Mouse (Mus musculus) midbrain, embryonic 14.5 days (tissue): ENCODE results near the gene Krt13. TPM values are rescaled to one million over a fixed set of nuclear protein-coding genes. Genes with fewer than 3 reads are reported as not detected.

ENCODE experiments used
- ATAC-seq: fragments of 200-750 bp; cut with Nextera tagmentation; 2 replicates; pipeline ENCODE4 v1.8.0; 2017; ENCODE audit warnings: moderate number of reproducible peaks, moderate library complexity; ENCODE audit not compliant: low FRiP score, low TSS enrichment
- DNase-seq: peaks from one replicate; pipeline ENCODE4 v3.0.0-alpha.2; 2015
- H3K27ac ChIP-seq: fragments of 300-500 bp; sonication (generic); replicated peaks from 2 replicates; pipeline ENCODE4 v1.5.1; 2014; ENCODE audit warnings: mild to moderate bottlenecking, low read depth, low read length, moderate library complexity
- H3K27me3 ChIP-seq: fragments of 300-500 bp; sonication (generic); 2 replicates; pipeline ENCODE4 v1.6.1; 2014; ENCODE audit warnings: low read length, control low read depth, mixed read lengths; ENCODE audit not compliant: control insufficient read depth, insufficient read depth
- H3K36me3 ChIP-seq: fragments of 300-500 bp; sonication (generic); 2 replicates; pipeline ENCODE4 v1.6.1; 2014; ENCODE audit warnings: low read length, control low read depth; ENCODE audit not compliant: control insufficient read depth, insufficient read depth
- H3K4me1 ChIP-seq: fragments of 300-500 bp; sonication (generic); 2 replicates; pipeline ENCODE4 v1.6.1; 2014; ENCODE audit warnings: mild to moderate bottlenecking, antibody characterized with exemption, low read length, control low read depth; ENCODE audit not compliant: control insufficient read depth, insufficient read depth
- H3K4me2 ChIP-seq: fragments of 300-500 bp; sonication (generic); 2 replicates; pipeline ENCODE4 v1.6.1; 2014; ENCODE audit warnings: mild to moderate bottlenecking, low read length, moderate library complexity
- H3K4me3 ChIP-seq: fragments of 300-500 bp; sonication (generic); replicated peaks from 2 replicates; pipeline ENCODE4 v1.5.1; 2014; ENCODE audit warnings: low read depth, low read length
- H3K9ac ChIP-seq: fragments of 300-500 bp; sonication (generic); replicated peaks from 2 replicates; pipeline ENCODE4 v1.6.1; 2014; ENCODE audit warnings: mild to moderate bottlenecking, low read length, moderate library complexity
- H3K9me3 ChIP-seq: fragments of 300-500 bp; sonication (generic); 2 replicates; pipeline ENCODE4 v1.6.1; 2016; ENCODE audit warnings: low read length, control low read depth, mixed read lengths; ENCODE audit not compliant: control insufficient read depth
- WGBS: fragments of 180-500 bp; shearing (Covaris S2); extraction: QIAGEN DNeasy Blood & Tissue Kit; methylation state at CpG from one replicate; pipeline ENCODE4 v1.1.7; 2014; 5-methylcytosine and 5-hydroxymethylcytosine counted together
- polyA plus RNA-seq: library from polyadenylated mRNA; unstranded; fragments of >200 nt; fragmentation: Nextera tagmentation; extraction: Ambion mirVana; gene quantifications from 2 replicates; pipeline ENCODE4 v1.2.1, GENCODE M21; 2014

Gene Krt13
- polyA plus RNA-seq, 1 experiment from 2014 or later, result not detected

- 73% methylated on average over 9 of the region's 9 CpGs for WGBS
- no peak overlapping the region for H3K9ac ChIP-seq
- H3K27ac ChIP-seq, result no peak overlapping the region
- no peaks in the 10 kb centered on the region for H3K4me1 ChIP-seq
- DNase-seq (no peak), ATAC-seq (no peak)
- H3K27me3 ChIP-seq, result no peaks in the 10 kb centered on the region
- no peak overlapping the region for H3K4me2 ChIP-seq
- H3K9me3 ChIP-seq, result no peaks in the 10 kb centered on the region
- H3K36me3 ChIP-seq, result no peaks in the 10 kb centered on the region
- no peak overlapping the region for H3K4me3 ChIP-seq
These were observed 23.5 kb downstream of the Krt13 start for GRCm38 (mm10) chr11:100097819-100098218.

- Histone ChIP-seq H3K27me3 (no peaks in the 10 kb centered on the region), H3K4me2 (no peak within 1 kb of the TSS), H3K27ac (no peak within 1 kb of the TSS), H3K36me3 (no peaks in the 10 kb centered on the region), H3K4me1 (no peaks in the 10 kb centered on the region), H3K4me3 (no peak within 1 kb of the TSS), H3K9ac (no peak within 1 kb of the TSS), H3K9me3 (no peaks in the 10 kb centered on the region)
- ATAC-seq (no peak), DNase-seq (no peak)
- 92% methylated on average over 9 of the region's 9 CpGs for WGBS
These were observed 25.2 kb downstream of the Krt13 start, which contains the start of gene Krt35 for GRCm38 (mm10) chr11:100096141-100096540. TSS of gene Krt35 (minus strand) at chr11:100096241.

- no peaks in the 10 kb centered on the region for H3K27me3 ChIP-seq
- ATAC-seq (no peak), DNase-seq (no peak)
- no peak overlapping the region for H3K9ac ChIP-seq
- no peak overlapping the region for H3K4me2 ChIP-seq
- no peaks in the 10 kb centered on the region for H3K36me3 ChIP-seq
- H3K4me3 ChIP-seq, result no peak overlapping the region
- WGBS, result 68% methylated on average over 7 of the region's 7 CpGs
- H3K27ac ChIP-seq, result no peak overlapping the region
- H3K4me1 ChIP-seq, result no peaks in the 10 kb centered on the region
- H3K9me3 ChIP-seq, result no peaks in the 10 kb centered on the region
These were observed 32.9 kb downstream of the Krt13 start for GRCm38 (mm10) chr11:100088378-100089025.

- ATAC-seq (no peak), DNase-seq (no peak)
- no peaks in the 10 kb centered on the region for H3K4me1 ChIP-seq
- H3K36me3 ChIP-seq, result no peaks in the 10 kb centered on the region
- 96% methylated on average over 10 of the region's 10 CpGs for WGBS
- no peaks in the 10 kb centered on the region for H3K27me3 ChIP-seq
- no peak within 1 kb of the TSS for H3K4me3 ChIP-seq
- H3K9me3 ChIP-seq, result no peaks in the 10 kb centered on the region
- H3K9ac ChIP-seq, result no peak within 1 kb of the TSS
- H3K4me2 ChIP-seq, result no peak within 1 kb of the TSS
- H3K27ac ChIP-seq, result no peak within 1 kb of the TSS
These were observed 33.5 kb downstream of the Krt13 start, which contains the start of gene Krt32 for GRCm38 (mm10) chr11:100087861-100088260. TSS of gene Krt32 (minus strand) at chr11:100088226.

- Histone ChIP-seq H3K27ac (no peak overlapping the region), H3K4me2 (no peak overlapping the region), H3K9ac (no peak overlapping the region), H3K27me3 (no peaks in the 10 kb centered on the region), H3K36me3 (no peaks in the 10 kb centered on the region), H3K4me1 (no peaks in the 10 kb centered on the region), H3K9me3 (no peaks in the 10 kb centered on the region), H3K4me3 (no peak overlapping the region)
- no peak for DNase-seq
- 53% methylated on average over 1 of the region's 1 CpGs for WGBS
- no peak for ATAC-seq
These were observed 47.5 kb downstream of the Krt13 start for GRCm38 (mm10) chr11:100073873-100074272.

Other genes with a start within 250 kb of the Krt13 start
- gene Krtap9-1, start 248.2 kb downstream of the Krt13 start, polyA plus RNA-seq, result not detected in 2 replicates
- gene Gm11567, start 242.4 kb downstream of the Krt13 start, polyA plus RNA-seq, result not detected in 2 replicates
- gene Krtap31-1, start 213.6 kb downstream of the Krt13 start, polyA plus RNA-seq, result not detected in 2 replicates
- gene Gm11565, start 206.8 kb downstream of the Krt13 start, polyA plus RNA-seq, result not detected in 2 replicates
- not detected in 2 replicates for gene Krtap31-2, start 185.3 kb downstream of the Krt13 start, polyA plus RNA-seq
- gene Krtap9-5, start 173.1 kb downstream of the Krt13 start, polyA plus RNA-seq, result not detected in 2 replicates
- not detected in 2 replicates for gene Krtap29-1, start 142.5 kb downstream of the Krt13 start, polyA plus RNA-seq
- gene Krtap16-1, start 135.0 kb downstream of the Krt13 start, polyA plus RNA-seq, result not detected in 2 replicates
- 0.61 TPM in 1 of 2 replicates, not detected in the other for gene Krtap17-1, start 127.6 kb downstream of the Krt13 start, polyA plus RNA-seq
- gene Krt33a, start 105.4 kb downstream of the Krt13 start, polyA plus RNA-seq, result not detected in 2 replicates
- gene Krt33b, start 91.7 kb downstream of the Krt13 start, polyA plus RNA-seq, result not detected in 2 replicates
- not detected in 2 replicates for gene Krt34, start 80.0 kb downstream of the Krt13 start, polyA plus RNA-seq
- not detected in 2 replicates for gene Krt31, start 71.0 kb downstream of the Krt13 start, polyA plus RNA-seq
- not detected in 2 replicates for gene Krt32, start 33.3 kb downstream of the Krt13 start, polyA plus RNA-seq
- gene Krt35, start 25.3 kb downstream of the Krt13 start, polyA plus RNA-seq, result not detected in 2 replicates
- not detected in 2 replicates for gene Krt36, start 15.9 kb downstream of the Krt13 start, polyA plus RNA-seq
- gene Krt15, start 14.4 kb upstream of the Krt13 start, polyA plus RNA-seq, result 0.16 TPM in 1 of 2 replicates, not detected in the other
- gene Krt19, start 27.1 kb upstream of the Krt13 start, polyA plus RNA-seq, result 0.72 and 1.4 TPM in 2 replicates
- gene Krt9, start 71.7 kb upstream of the Krt13 start, polyA plus RNA-seq, result not detected in 2 replicates
- gene Krt14, start 86.0 kb upstream of the Krt13 start, polyA plus RNA-seq, result not detected in 2 replicates
- gene Krt16, start 127.3 kb upstream of the Krt13 start, polyA plus RNA-seq, result not detected in 2 replicates
- gene Krt17, start 139.5 kb upstream of the Krt13 start, polyA plus RNA-seq, result not detected in 2 replicates
- gene Krt42, start 148.3 kb upstream of the Krt13 start, polyA plus RNA-seq, result not detected in 2 replicates
- gene Eif1, start 198.3 kb upstream of the Krt13 start, polyA plus RNA-seq, result 1,318 and 1,476 TPM in 2 replicates
- 0.93 and 1.3 TPM in 2 replicates for gene Gast, start 212.8 kb upstream of the Krt13 start, polyA plus RNA-seq
- 108 and 170 TPM in 2 replicates for gene Hap1, start 234.6 kb upstream of the Krt13 start, polyA plus RNA-seq